Mouse (Mus musculus): ENCODE results near the gene Coa4. TPM values are rescaled to one million over a fixed set of nuclear protein-coding genes. Genes with fewer than 3 reads are reported as not detected.

Gene Coa4
- polyA plus RNA-seq, 1 experiment from 2014 or later = 17.2 TPM

- no peaks in the 10 kb centered on the region for H3K9me3 ChIP-seq (replicated peaks; ENCODE audit: control insufficient read depth, low read length, poor library complexity, severe bottlenecking)
- no peaks in the 10 kb centered on the region for H3K36me3 ChIP-seq (ENCODE audit: control insufficient read depth, insufficient read depth, low read length)
- H3K4me1 ChIP-seq (ENCODE audit: control insufficient read depth, insufficient read depth, low read length) = no peaks in the 10 kb centered on the region
- H3K4me3 ChIP-seq (ENCODE audit: low read depth, low read length) = no peak overlapping the region
- ATAC-seq = no peak
- H3K4me2 ChIP-seq (ENCODE audit: low read length) = 0 out of 2 replicates have a peak overlapping the region, but pooled peaks have one; percentile 2
- H3K27me3 ChIP-seq (ENCODE audit: control insufficient read depth, insufficient read depth, low read depth, low read length) = no peaks in the 10 kb centered on the region
- no peak overlapping the region for H3K27ac ChIP-seq (ENCODE audit: low read length)
- 19% methylated on average over 10 of the region's 10 CpGs for WGBS
- no peak overlapping the region for H3K9ac ChIP-seq (ENCODE audit: low read depth, low read length)
These were observed 16.1 kb upstream of the Coa4 start for GRCm38 (mm10) chr7:100520663-100521285.

GRCm38 (mm10) chr7:100522222-100522621 is 14.6 kb upstream of the Coa4 start:
- Histone ChIP-seq H3K9ac (ENCODE audit: low read depth, low read length) (no peak overlapping the region), H3K27ac (ENCODE audit: low read length) (no peak overlapping the region), H3K27me3 (ENCODE audit: control insufficient read depth, insufficient read depth, low read depth, low read length) (no peaks in the 10 kb centered on the region), H3K4me2 (ENCODE audit: low read length) (no peak overlapping the region), H3K4me1 (ENCODE audit: control insufficient read depth, insufficient read depth, low read length) (no peaks in the 10 kb centered on the region), H3K4me3 (ENCODE audit: low read depth, low read length) (no peak overlapping the region), H3K9me3 (replicated peaks; ENCODE audit: control insufficient read depth, low read length, poor library complexity, severe bottlenecking) (no peaks in the 10 kb centered on the region), H3K36me3 (ENCODE audit: control insufficient read depth, insufficient read depth, low read length) (no peaks in the 10 kb centered on the region)
- 75% methylated on average over 3 of the region's 3 CpGs for WGBS
- no peak for ATAC-seq

GRCm38 (mm10) chr7:100524669-100525068 is 12.2 kb upstream of the Coa4 start:
- no peaks in the 10 kb centered on the region for H3K27me3 ChIP-seq (ENCODE audit: control insufficient read depth, insufficient read depth, low read depth, low read length)
- no peak for ATAC-seq
- H3K4me2 ChIP-seq (ENCODE audit: low read length) = no peak overlapping the region
- WGBS = 80% methylated on average over 8 of the region's 8 CpGs
- H3K9ac ChIP-seq (ENCODE audit: low read depth, low read length) = no peak overlapping the region
- H3K4me3 ChIP-seq (ENCODE audit: low read depth, low read length) = no peak overlapping the region
- no peaks in the 10 kb centered on the region for H3K9me3 ChIP-seq (replicated peaks; ENCODE audit: control insufficient read depth, low read length, poor library complexity, severe bottlenecking)
- no peak overlapping the region for H3K27ac ChIP-seq (ENCODE audit: low read length)
- no peaks in the 10 kb centered on the region for H3K4me1 ChIP-seq (ENCODE audit: control insufficient read depth, insufficient read depth, low read length)
- H3K36me3 ChIP-seq (ENCODE audit: control insufficient read depth, insufficient read depth, low read length) = no peaks in the 10 kb centered on the region

GRCm38 (mm10) chr7:100530766-100531165 is 6.1 kb upstream of the Coa4 start:
- no peak overlapping the region for H3K27ac ChIP-seq (ENCODE audit: low read length)
- H3K4me3 ChIP-seq (ENCODE audit: low read depth, low read length) = no peak overlapping the region
- ATAC-seq = no peak
- no peaks in the 10 kb centered on the region for H3K27me3 ChIP-seq (ENCODE audit: control insufficient read depth, insufficient read depth, low read depth, low read length)
- H3K4me1 ChIP-seq (ENCODE audit: control insufficient read depth, insufficient read depth, low read length) = no peaks in the 10 kb centered on the region
- WGBS = 91% methylated on average over 5 of the region's 5 CpGs
- H3K9me3 ChIP-seq (replicated peaks; ENCODE audit: control insufficient read depth, low read length, poor library complexity, severe bottlenecking) = no peaks in the 10 kb centered on the region
- no peak overlapping the region for H3K9ac ChIP-seq (ENCODE audit: low read depth, low read length)
- H3K4me2 ChIP-seq (ENCODE audit: low read length) = no peak overlapping the region
- no peaks in the 10 kb centered on the region for H3K36me3 ChIP-seq (ENCODE audit: control insufficient read depth, insufficient read depth, low read length)

GRCm38 (mm10) chr7:100533503-100533902 is 3.4 kb upstream of the Coa4 start:
- Histone ChIP-seq H3K4me3 (ENCODE audit: low read depth, low read length) (no peak overlapping the region), H3K4me2 (ENCODE audit: low read length) (no peak overlapping the region), H3K4me1 (ENCODE audit: control insufficient read depth, insufficient read depth, low read length) (peaks cover 9% of the 10 kb centered on the region), H3K36me3 (ENCODE audit: control insufficient read depth, insufficient read depth, low read length) (no peaks in the 10 kb centered on the region), H3K27me3 (ENCODE audit: control insufficient read depth, insufficient read depth, low read depth, low read length) (no peaks in the 10 kb centered on the region), H3K9ac (ENCODE audit: low read depth, low read length) (no peak overlapping the region), H3K9me3 (replicated peaks; ENCODE audit: control insufficient read depth, low read length, poor library complexity, severe bottlenecking) (no peaks in the 10 kb centered on the region), H3K27ac (ENCODE audit: low read length) (no peak overlapping the region)
- no peak for ATAC-seq
- WGBS = 80% methylated on average over 2 of the region's 2 CpGs

- 87% methylated on average over 3 of the region's 3 CpGs for WGBS
These were observed 2.7 kb upstream of the Coa4 start for GRCm38 (mm10) chr7:100534216-100534615.

GRCm38 (mm10) chr7:100535831-100536230 is 1.0 kb upstream of the Coa4 start:
- 80% methylated on average over 2 of the region's 2 CpGs for WGBS
- Histone ChIP-seq H3K9me3 (replicated peaks; ENCODE audit: control insufficient read depth, low read length, poor library complexity, severe bottlenecking) (no peaks in the 10 kb centered on the region), H3K9ac (ENCODE audit: low read depth, low read length) (no peak overlapping the region), H3K4me1 (ENCODE audit: control insufficient read depth, insufficient read depth, low read length) (peaks cover 9% of the 10 kb centered on the region), H3K4me3 (ENCODE audit: low read depth, low read length) (no peak overlapping the region), H3K27me3 (ENCODE audit: control insufficient read depth, insufficient read depth, low read depth, low read length) (no peaks in the 10 kb centered on the region), H3K36me3 (ENCODE audit: control insufficient read depth, insufficient read depth, low read length) (peaks cover 16% of the 10 kb centered on the region), H3K4me2 (ENCODE audit: low read length) (peak overlapping the region; percentile 58), H3K27ac (ENCODE audit: low read length) (no peak overlapping the region)
- no peak for ATAC-seq

More at GRCm38 (mm10) chr7:100534216-100534615, 2.7 kb upstream of the Coa4 start:
- H3K9ac ChIP-seq (ENCODE audit: low read depth, low read length) = no peak overlapping the region
- peaks cover 9% of the 10 kb centered on the region for H3K4me1 ChIP-seq (ENCODE audit: control insufficient read depth, insufficient read depth, low read length)
- H3K27me3 ChIP-seq (ENCODE audit: control insufficient read depth, insufficient read depth, low read depth, low read length) = no peaks in the 10 kb centered on the region
- no peak overlapping the region for H3K27ac ChIP-seq (ENCODE audit: low read length)
- H3K36me3 ChIP-seq (ENCODE audit: control insufficient read depth, insufficient read depth, low read length) = peaks cover 4% of the 10 kb centered on the region; the same call in 1 of the 2 replicates
- H3K4me3 ChIP-seq (ENCODE audit: low read depth, low read length) = no peak overlapping the region
- no peak overlapping the region for H3K4me2 ChIP-seq (ENCODE audit: low read length)
- no peak for ATAC-seq
- H3K9me3 ChIP-seq (replicated peaks; ENCODE audit: control insufficient read depth, low read length, poor library complexity, severe bottlenecking) = no peaks in the 10 kb centered on the region

DNA sequence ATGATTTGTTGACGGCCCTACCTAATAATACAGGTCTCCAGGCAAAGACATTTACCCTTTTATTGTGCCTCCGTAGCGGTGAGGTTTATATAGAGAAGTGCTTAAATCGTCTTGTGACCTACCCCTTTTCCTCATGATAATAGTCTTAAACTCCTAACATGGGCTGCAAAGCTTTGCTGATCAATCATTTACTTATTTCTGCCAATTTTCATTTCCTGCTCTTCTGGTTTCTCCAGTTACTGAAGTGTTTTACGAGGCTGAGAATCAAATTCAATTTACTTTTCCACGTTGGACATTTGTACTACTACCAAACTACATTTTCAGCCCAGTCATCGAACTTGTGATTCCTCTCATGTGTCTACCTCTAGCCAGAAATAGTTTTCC is 640 bp downstream of the Coa4 start:
- ATAC-seq = no peak

GRCm38 (mm10) chr7:100539516-100539915 is 2.6 kb downstream of the Coa4 start:
- peaks cover 16% of the 10 kb centered on the region for H3K36me3 ChIP-seq (ENCODE audit: control insufficient read depth, insufficient read depth, low read length)
- H3K4me1 ChIP-seq (ENCODE audit: control insufficient read depth, insufficient read depth, low read length) = peaks cover 9% of the 10 kb centered on the region
- no peaks in the 10 kb centered on the region for H3K27me3 ChIP-seq (ENCODE audit: control insufficient read depth, insufficient read depth, low read depth, low read length)
- no peak overlapping the region for H3K4me2 ChIP-seq (ENCODE audit: low read length)
- no peak overlapping the region for H3K4me3 ChIP-seq (ENCODE audit: low read depth, low read length)
- H3K9ac ChIP-seq (ENCODE audit: low read depth, low read length) = no peak overlapping the region
- H3K9me3 ChIP-seq (replicated peaks; ENCODE audit: control insufficient read depth, low read length, poor library complexity, severe bottlenecking) = no peaks in the 10 kb centered on the region
- no peak overlapping the region for H3K27ac ChIP-seq (ENCODE audit: low read length)
- ATAC-seq = no peak
- 96% methylated on average over 9 of the region's 9 CpGs for WGBS

More for the DNA sequence above, 640 bp downstream of the Coa4 start:
- H3K9ac ChIP-seq (ENCODE audit: low read depth, low read length) = peak overlapping the region; percentile 88
- WGBS = 38% methylated on average over 7 of the region's 7 CpGs
- peak overlapping the region; percentile 69 for H3K4me2 ChIP-seq (ENCODE audit: low read length)
- peak overlapping the region; percentile 73 for H3K4me3 ChIP-seq (ENCODE audit: low read depth, low read length)
- H3K4me1 ChIP-seq (ENCODE audit: control insufficient read depth, insufficient read depth, low read length) = peaks cover 9% of the 10 kb centered on the region
- no peaks in the 10 kb centered on the region for H3K27me3 ChIP-seq (ENCODE audit: control insufficient read depth, insufficient read depth, low read depth, low read length)
- peaks cover 16% of the 10 kb centered on the region for H3K36me3 ChIP-seq (ENCODE audit: control insufficient read depth, insufficient read depth, low read length)
- no peaks in the 10 kb centered on the region for H3K9me3 ChIP-seq (replicated peaks; ENCODE audit: control insufficient read depth, low read length, poor library complexity, severe bottlenecking)
- peak overlapping the region; percentile 92 for H3K27ac ChIP-seq (ENCODE audit: low read length)

Data from midbrain, embryonic 16.5 days (tissue).